Mouse (Mus musculus) G1E (cell line): ENCODE measurements at regions not wholly inside any gene's neighbourhood (a gene's known extent, or its start where the extent isn't known, plus 50 kb on each side); places are given as distances from the start of the nearest gene placed in this dataset.

ENCODE experiments used
- CTCF ChIP-seq: IDR thresholded peaks from 2 replicates; pipeline ENCODE4 v1.5.1; 2012; ENCODE audit warnings: low read depth, low read length, inconsistent platforms, mixed read lengths
- GATA1 ChIP-seq: IDR thresholded peaks from 2 replicates; pipeline ENCODE4 v1.6.1; 2012; ENCODE audit warnings: borderline replicate concordance, low read length, inconsistent platforms, mixed read lengths
- GATA2 ChIP-seq: IDR thresholded peaks from 2 replicates; pipeline ENCODE4 v1.6.1; 2012; ENCODE audit warnings: low read depth, low read length, inconsistent platforms, borderline replicate concordance
- POLR2AphosphoS5 ChIP-seq: IDR thresholded peaks from 2 replicates; pipeline ENCODE4 v1.6.1; 2012; ENCODE audit warnings: low read depth, low read length, inconsistent platforms; ENCODE audit not compliant: insufficient replicate concordance
- TAL1 ChIP-seq: conservative IDR thresholded peaks from 2 replicates; pipeline ENCODE4 v1.6.1; 2012; ENCODE audit warnings: low read depth, low read length, inconsistent platforms, mixed read lengths

- TF ChIP-seq POLR2AphosphoS5 (no peak), CTCF (no peak), GATA1 (no peak), GATA2 (no peak), TAL1 (no peak)
Measured at GRCm38 (mm10) chr16:30796103-30796502, 196.6 kb downstream of the Fam43a start.
